Mouse (Mus musculus) CH12.LX (cell line): Measurements from ENCODE around the gene Thtpa. TPM values are rescaled to one million over a fixed set of nuclear protein-coding genes. Genes with fewer than 3 reads are reported as not detected.

Source experiments
- DNase-seq: peaks from one replicate; pipeline ENCODE4 v3.0.0-alpha.2; 2013; ENCODE audit errors: extremely low read depth
- H3K27ac ChIP-seq: 2 replicates; pipeline ENCODE4 v1.5.1; 2012; ENCODE audit warnings: low read depth, mild to moderate bottlenecking, control low read depth, moderate library complexity; ENCODE audit not compliant: insufficient read depth
- H3K27me3 ChIP-seq: replicated peaks from 2 replicates; pipeline ENCODE3; 2012; ENCODE audit warnings: inconsistent platforms
- H3K36me3 ChIP-seq, 2 experiments: replicated peaks in 1 of 2; 2 replicates each; pipeline versions ENCODE3 to v1.6.1; 2012; ENCODE audit warnings: inconsistent platforms in 1 of 2, low read length in 1 of 2, mild to moderate bottlenecking in 1 of 2, mixed read lengths in 1 of 2, moderate library complexity in 1 of 2; ENCODE audit not compliant: control insufficient read depth in 1 of 2, insufficient read depth in 1 of 2
- H3K4me1 ChIP-seq, 2 experiments: 2 replicates each; pipeline ENCODE4 v1.6.1; 2012; ENCODE audit warnings: inconsistent platforms in 1 of 2, moderate library complexity in 1 of 2; ENCODE audit not compliant: insufficient read depth in 2 of 2, control insufficient read depth in 1 of 2
- H3K4me2 ChIP-seq: 2 replicates; pipeline ENCODE4 v1.6.1; 2012; ENCODE audit warnings: low read depth, mild to moderate bottlenecking, control low read depth; ENCODE audit not compliant: poor library complexity, insufficient read depth, severe bottlenecking
- H3K4me3 ChIP-seq, 3 experiments: fragments of 150-350 bp in 1 of 3; sonication (generic) in 1 of 3; replicated peaks in 1 of 3; 2 replicates each; pipeline versions ENCODE3 to v1.5.1; 2011 to 2012; ENCODE audit warnings: low read depth in 2 of 3, low read length in 2 of 3, mild to moderate bottlenecking in 2 of 3, moderate library complexity in 2 of 3, control low read depth in 1 of 3, improper control_type of control experiment in 1 of 3, inconsistent platforms in 1 of 3, mixed read lengths in 1 of 3; ENCODE audit not compliant: poor library complexity in 1 of 3
- H3K79me2 ChIP-seq: replicated peaks from 2 replicates; pipeline ENCODE4 v1.6.1; 2012; ENCODE audit warnings: mild to moderate bottlenecking, moderate library complexity; ENCODE audit not compliant: control insufficient read depth, poor library complexity, insufficient read depth, severe bottlenecking; ENCODE audit errors: extremely low read depth
- H3K9ac ChIP-seq: 2 replicates; pipeline ENCODE4 v1.6.1; 2012; ENCODE audit warnings: low read depth, mild to moderate bottlenecking, control low read depth, moderate library complexity; ENCODE audit not compliant: insufficient read depth
- H3K9me3 ChIP-seq: replicated peaks from 2 replicates; pipeline ENCODE3; 2012; ENCODE audit warnings: low read length, inconsistent platforms, mixed read lengths
- CHD1 ChIP-seq: IDR thresholded peaks from 2 replicates; pipeline ENCODE4 v1.6.1; 2012; ENCODE audit warnings: low read depth, low read length, improper control_type of control experiment, inconsistent platforms
- CHD2 ChIP-seq: IDR thresholded peaks from 2 replicates; pipeline ENCODE4 v1.6.1; 2011; ENCODE audit warnings: low read length, improper control_type of control experiment
- E2F4 ChIP-seq: IDR thresholded peaks from 2 replicates; pipeline ENCODE4 v1.6.1; 2011; ENCODE audit warnings: low read depth, low read length, improper control_type of control experiment; ENCODE audit not compliant: insufficient replicate concordance
- ELF1 ChIP-seq: IDR thresholded peaks from 2 replicates; pipeline ENCODE4 v1.6.1; 2014; ENCODE audit warnings: low read depth, mild to moderate bottlenecking, inconsistent platforms, low read length, improper control_type of control experiment
- ETS1 ChIP-seq: conservative IDR thresholded peaks from 2 replicates; pipeline ENCODE4 v1.6.1; 2012; ENCODE audit warnings: low read depth, mild to moderate bottlenecking, inconsistent platforms, low read length, improper control_type of control experiment, moderate library complexity
- HCFC1 ChIP-seq: IDR thresholded peaks from 2 replicates; pipeline ENCODE4 v1.6.1; 2012; ENCODE audit warnings: low read depth, mild to moderate bottlenecking, inconsistent platforms, low read length, improper control_type of control experiment
- IRF4 ChIP-seq: IDR thresholded peaks from 2 replicates; pipeline ENCODE4 v1.6.1; 2014; ENCODE audit warnings: low read depth, mild to moderate bottlenecking, inconsistent platforms, low read length, improper control_type of control experiment
- JUND ChIP-seq: conservative IDR thresholded peaks from 2 replicates; pipeline ENCODE4 v1.6.1; 2011; ENCODE audit warnings: low read depth, low read length, improper control_type of control experiment
- KAT2A ChIP-seq: IDR thresholded peaks from 2 replicates; pipeline ENCODE4 v1.6.1; 2012; ENCODE audit warnings: low read length, improper control_type of control experiment, inconsistent platforms; ENCODE audit not compliant: insufficient replicate concordance
- MAFK ChIP-seq: IDR thresholded peaks from 2 replicates; pipeline ENCODE4 v1.6.1; 2011; ENCODE audit warnings: low read length, improper control_type of control experiment; ENCODE audit not compliant: insufficient replicate concordance
- MAX ChIP-seq: IDR thresholded peaks from 2 replicates; pipeline ENCODE4 v1.6.1; 2011; ENCODE audit warnings: low read length, improper control_type of control experiment
- MXI1 ChIP-seq: IDR thresholded peaks from 2 replicates; pipeline ENCODE4 v1.6.1; 2011; ENCODE audit warnings: mild to moderate bottlenecking, low read depth, low read length, improper control_type of control experiment
- NELFE ChIP-seq: IDR thresholded peaks from 2 replicates; pipeline ENCODE4 v1.6.1; 2011; ENCODE audit warnings: low read depth, low read length, improper control_type of control experiment
- PAX5 ChIP-seq: IDR thresholded peaks from 2 replicates; pipeline ENCODE4 v1.6.1; 2012; ENCODE audit warnings: low read length, inconsistent platforms, mixed read lengths
- POLR2AphosphoS2 ChIP-seq: IDR thresholded peaks from 2 replicates; pipeline ENCODE4 v1.6.1; 2011; ENCODE audit warnings: low read depth, low read length, improper control_type of control experiment
- RAD21 ChIP-seq: IDR thresholded peaks from 2 replicates; pipeline ENCODE4 v1.6.1; 2011; ENCODE audit warnings: low read depth, mild to moderate bottlenecking, low read length, improper control_type of control experiment, moderate library complexity
- RCOR1 ChIP-seq: conservative IDR thresholded peaks from 2 replicates; pipeline ENCODE4 v1.6.1; 2012; ENCODE audit warnings: low read depth, mild to moderate bottlenecking, inconsistent platforms, low read length, improper control_type of control experiment
- SMC3 ChIP-seq: IDR thresholded peaks from 2 replicates; pipeline ENCODE4 v1.6.1; 2011; ENCODE audit warnings: low read depth, low read length, improper control_type of control experiment
- TBP ChIP-seq: conservative IDR thresholded peaks from 2 replicates; pipeline ENCODE4 v1.6.1; 2011; ENCODE audit warnings: low read depth, low read length, improper control_type of control experiment
- TCF12 ChIP-seq: IDR thresholded peaks from 2 replicates; pipeline ENCODE4 v1.6.1; 2014; ENCODE audit warnings: low read depth, mild to moderate bottlenecking, inconsistent platforms, low read length, improper control_type of control experiment
- UBTF ChIP-seq: IDR thresholded peaks from 2 replicates; pipeline ENCODE4 v1.6.1; 2012; ENCODE audit warnings: low read depth, mild to moderate bottlenecking, inconsistent platforms, low read length, improper control_type of control experiment, moderate library complexity
- USF1 ChIP-seq: IDR thresholded peaks from 2 replicates; pipeline ENCODE4 v1.6.1; 2014; ENCODE audit warnings: low read depth, mild to moderate bottlenecking, inconsistent platforms, low read length, improper control_type of control experiment
- USF2 ChIP-seq: conservative IDR thresholded peaks from 2 replicates; pipeline ENCODE4 v1.6.1; 2011; ENCODE audit warnings: low read depth, low read length, improper control_type of control experiment
- ZC3H11A ChIP-seq: IDR thresholded peaks from 2 replicates; pipeline ENCODE4 v1.6.1; 2012; ENCODE audit warnings: low read depth, mild to moderate bottlenecking, inconsistent platforms, low read length, improper control_type of control experiment
- ZKSCAN1 ChIP-seq: IDR thresholded peaks from 2 replicates; pipeline ENCODE4 v1.6.1; 2012; ENCODE audit warnings: low read depth, inconsistent platforms, low read length, improper control_type of control experiment, borderline replicate concordance
- ZMIZ1 ChIP-seq: IDR thresholded peaks from 2 replicates; pipeline ENCODE4 v1.6.1; 2012; ENCODE audit warnings: low read depth, mild to moderate bottlenecking, inconsistent platforms, low read length, improper control_type of control experiment
- ZNF384 ChIP-seq: IDR thresholded peaks from 2 replicates; pipeline ENCODE4 v1.6.1; 2012; ENCODE audit warnings: low read depth, low read length, improper control_type of control experiment, inconsistent platforms
- dilution Hi-C: fragments of 300-500 bp; cut with MboI; formaldehyde crosslinking; loops from 2 replicates; pipeline ENCODE4 v1.14.3; 2020; ENCODE audit warnings: low sequenced_read_pairs; ENCODE audit not compliant: extremely low pct_unique_long_range_greater_than_20kb, extremely low pct_ligation_motif_present
- in situ Hi-C: fragments of 300-500 bp; cut with MboI; formaldehyde crosslinking; loops from 3 replicates; pipeline ENCODE4 v1.14.3; 2019; ENCODE audit warnings: low sequenced_read_pairs, low pct_ligation_motif_present, low pct_unique_long_range_greater_than_20kb, mixed read lengths
- polyA plus RNA-seq: library from polyadenylated mRNA; unstranded; fragments of >175 nt; gene quantifications from 2 replicates; pipeline ENCODE4 v1.2.1, GENCODE M21; 2012; ENCODE audit warnings: low read depth; ENCODE audit not compliant: insufficient read length
- total RNA-seq, 2 experiments: library from RNA; depleted of rRNA; stranded (reverse); fragments of 300-350 nt in 1 of 2; fragments of >200 nt in 1 of 2; gene quantifications; 2 replicates each; pipeline ENCODE4 v1.2.3; 2012 to 2014

The Thtpa gene
- total and polyA plus RNA-seq, 3 experiments, result 4.0 to 9.4 (median 6.7) TPM

DNA sequence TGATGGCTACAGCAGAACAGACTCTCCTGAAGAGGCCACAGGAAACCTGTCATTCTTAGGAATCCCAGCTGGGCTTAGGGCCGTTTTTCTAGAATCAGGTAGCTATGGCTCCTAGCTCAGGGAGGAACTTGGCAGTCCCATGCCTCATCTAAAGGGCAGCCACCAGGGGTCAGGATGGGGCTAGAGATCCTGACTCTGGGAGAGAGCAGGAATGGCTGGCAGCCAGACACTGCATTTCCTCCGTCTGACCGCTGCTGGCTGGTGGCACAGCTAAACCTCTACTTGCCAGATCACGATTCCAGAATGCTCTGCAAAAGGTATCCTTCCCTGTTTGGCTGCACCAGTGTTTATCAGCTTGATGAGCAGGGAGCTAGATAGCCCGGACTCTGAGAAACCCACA is 27.4 kb downstream of the Thtpa start (continued):
- TF ChIP-seq RCOR1, result no peak
- peak; percentile 40; the same call in 1 of the 2 replicates for TF ChIP-seq ELF1
- peak; percentile 94 for TF ChIP-seq SMC3
- TF ChIP-seq E2F4, result no peak
- no peak for TF ChIP-seq POLR2AphosphoS2
- no peak for TF ChIP-seq HCFC1
- TF ChIP-seq MXI1, result no peak
- 0 out of 2 replicates have a peak, but pooled peaks have one; percentile 28 for TF ChIP-seq TCF12
- peak; percentile 31; the same call in 1 of the 2 replicates for TF ChIP-seq MAX
- no peak for TF ChIP-seq ETS1
- TF ChIP-seq RAD21, result peak; percentile 90
- no peak for TF ChIP-seq ZMIZ1
- TF ChIP-seq PAX5, result no peak
- TF ChIP-seq TBP, result no peak
- peak; percentile 66; the same call in 1 of the 2 replicates for TF ChIP-seq IRF4
- TF ChIP-seq CHD1, result no peak
- TF ChIP-seq ZC3H11A, result peak; percentile 82
- no peak for TF ChIP-seq CHD2

DNA sequence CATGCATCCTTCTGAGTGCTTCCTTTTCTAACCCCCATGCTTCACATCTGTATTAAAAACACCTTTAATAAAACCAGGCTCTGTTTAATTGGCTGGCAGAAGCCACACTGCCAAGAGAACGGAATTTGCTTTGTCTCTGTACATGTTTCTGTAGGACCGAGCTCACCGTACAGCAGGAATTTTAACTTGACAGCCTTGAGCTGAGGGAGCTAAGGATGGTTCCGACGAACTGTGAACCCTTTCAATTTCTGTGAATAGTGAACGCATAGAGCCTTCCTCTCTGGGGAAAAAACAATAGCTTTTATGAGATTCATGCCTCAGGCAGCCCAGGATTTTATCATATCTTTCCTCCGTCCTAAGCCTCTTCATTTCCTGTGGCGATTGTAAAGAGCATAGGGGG is 27.8 kb downstream of the Thtpa start:
- no peak overlapping the region for H3K9ac ChIP-seq
- H3K36me3 ChIP-seq, result no peaks in the 10 kb centered on the region
- TF ChIP-seq IRF4 (no peak), CHD2 (no peak), NELFE (no peak), ETS1 (no peak), ZNF384 (no peak), UBTF (no peak), POLR2AphosphoS2 (no peak), MAFK (no peak), KAT2A (no peak), ZKSCAN1 (no peak), E2F4 (no peak), USF1 (no peak), USF2 (no peak), JUND (no peak)
- no peaks in the 10 kb centered on the region for H3K79me2 ChIP-seq
- DNase-seq, result no peak
- H3K27ac ChIP-seq, result no peak overlapping the region
- H3K4me3 ChIP-seq, result no peak overlapping the region
- peaks cover 0 to 2% of the 10 kb centered on the region in 2 experiments; a peak in 1 of 4 replicates for H3K4me1 ChIP-seq
- no peaks in the 10 kb centered on the region for H3K9me3 ChIP-seq
- dilution Hi-C loops (no loop called here), in situ Hi-C loops (loop anchor here (5.0 kb wide), 2 partner anchors 50 to 315 kb away; no protein-coding TSS in a partner anchor)
- no peak overlapping the region for H3K4me2 ChIP-seq
- H3K27me3 ChIP-seq, result peaks cover 8% of the 10 kb centered on the region
